Mouse (Mus musculus) bone marrow macrophage, adult 2 months (primary cell): ENCODE results near the gene Dhx37. TPM values are rescaled to one million over a fixed set of nuclear protein-coding genes. Genes with fewer than 3 reads are reported as not detected.

Experiments
- H3K27ac ChIP-seq: 2 replicates; pipeline ENCODE4 v1.5.1; 2012; ENCODE audit warnings: low read depth, low read length; ENCODE audit not compliant: insufficient read depth
- H3K4me1 ChIP-seq: 2 replicates; pipeline ENCODE4 v1.6.1; 2012; ENCODE audit warnings: low read length; ENCODE audit not compliant: control insufficient read depth, insufficient read depth
- H3K4me3 ChIP-seq: 2 replicates; pipeline ENCODE4 v1.5.1; 2012; ENCODE audit warnings: mild to moderate bottlenecking, low read length, moderate library complexity; ENCODE audit not compliant: insufficient read depth
- CTCF ChIP-seq: IDR thresholded peaks from 2 replicates; pipeline ENCODE4 v1.5.1; 2012; ENCODE audit warnings: low read depth, mild to moderate bottlenecking, low read length, moderate library complexity
- POLR2A ChIP-seq: IDR thresholded peaks from 2 replicates; pipeline ENCODE4 v1.6.1; 2012; ENCODE audit warnings: mild to moderate bottlenecking, low read depth, low read length, borderline replicate concordance
- polyA plus RNA-seq: library from polyadenylated mRNA; stranded (reverse); fragments of >200 nt; gene quantifications from 2 replicates; pipeline ENCODE4 v1.2.4, GENCODE M21; 2012; ENCODE audit not compliant: missing spikeins, insufficient read depth, insufficient read length

The Dhx37 gene
- polyA plus RNA-seq, 1 experiment, result 13.1 TPM

- Histone ChIP-seq H3K4me3 (peak overlapping the region; percentile 0; the same call in 1 of the 2 replicates), H3K27ac (peak overlapping the region; percentile 69), H3K4me1 (peaks cover 19% of the 10 kb centered on the region)
- TF ChIP-seq POLR2A, result no peak
- TF ChIP-seq CTCF, result no peak
These were observed 25.9 kb downstream of the Dhx37 start for GRCm38 (mm10) chr5:125407910-125408575.

- peak overlapping the region; percentile 92 for H3K27ac ChIP-seq
- peak overlapping the region; percentile 61 for H3K4me3 ChIP-seq
- TF ChIP-seq CTCF (no peak), POLR2A (no peak)
- H3K4me1 ChIP-seq, result peaks cover 25% of the 10 kb centered on the region
These were observed 26.7 kb downstream of the Dhx37 start for GRCm38 (mm10) chr5:125407020-125407830.

DNA sequence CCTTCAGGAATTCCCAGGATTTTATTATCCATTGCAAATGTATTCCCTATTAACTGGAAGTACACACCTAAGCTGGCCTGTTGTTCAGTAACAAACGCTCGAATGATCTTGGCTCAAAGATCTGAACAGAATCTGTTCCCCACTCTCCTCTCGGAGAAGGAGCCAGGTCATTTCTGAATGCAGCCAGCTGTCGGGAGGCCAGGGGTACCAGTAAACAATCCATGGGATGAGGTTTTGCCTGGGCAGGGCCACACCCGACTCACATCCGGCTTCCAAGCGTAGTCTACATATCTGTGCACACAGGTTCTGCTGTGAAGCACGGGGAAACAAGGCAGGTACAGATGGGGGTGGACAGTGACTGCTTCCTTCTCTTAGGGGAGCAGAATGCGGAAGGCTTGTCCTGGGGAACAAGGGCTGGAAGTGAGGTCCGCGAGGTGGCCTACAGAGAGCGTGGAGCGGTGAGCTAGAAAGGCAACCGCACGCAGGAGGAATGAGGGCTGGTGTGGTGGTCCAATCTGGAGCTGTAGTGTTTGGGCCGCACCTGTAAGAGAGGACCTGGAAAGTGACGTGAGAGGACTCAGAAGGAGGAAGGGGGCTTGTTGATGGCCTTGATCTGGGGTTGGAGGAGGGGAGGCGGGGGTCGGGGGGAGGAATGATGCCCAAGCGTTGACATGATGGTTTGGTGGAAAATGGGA is 27.5 kb downstream of the Dhx37 start:
- TF ChIP-seq CTCF, result no peak
- TF ChIP-seq POLR2A, result no peak
- Histone ChIP-seq H3K4me1 (peaks cover 25% of the 10 kb centered on the region), H3K4me3 (peak overlapping the region; percentile 61), H3K27ac (peak overlapping the region; percentile 92)

- Histone ChIP-seq H3K4me1 (peaks cover 30% of the 10 kb centered on the region), H3K27ac (peak overlapping the region; percentile 94), H3K4me3 (peak overlapping the region; percentile 61)
- TF ChIP-seq CTCF, result no peak
- TF ChIP-seq POLR2A, result no peak
These were observed 28.2 kb downstream of the Dhx37 start for GRCm38 (mm10) chr5:125405546-125406248.

DNA sequence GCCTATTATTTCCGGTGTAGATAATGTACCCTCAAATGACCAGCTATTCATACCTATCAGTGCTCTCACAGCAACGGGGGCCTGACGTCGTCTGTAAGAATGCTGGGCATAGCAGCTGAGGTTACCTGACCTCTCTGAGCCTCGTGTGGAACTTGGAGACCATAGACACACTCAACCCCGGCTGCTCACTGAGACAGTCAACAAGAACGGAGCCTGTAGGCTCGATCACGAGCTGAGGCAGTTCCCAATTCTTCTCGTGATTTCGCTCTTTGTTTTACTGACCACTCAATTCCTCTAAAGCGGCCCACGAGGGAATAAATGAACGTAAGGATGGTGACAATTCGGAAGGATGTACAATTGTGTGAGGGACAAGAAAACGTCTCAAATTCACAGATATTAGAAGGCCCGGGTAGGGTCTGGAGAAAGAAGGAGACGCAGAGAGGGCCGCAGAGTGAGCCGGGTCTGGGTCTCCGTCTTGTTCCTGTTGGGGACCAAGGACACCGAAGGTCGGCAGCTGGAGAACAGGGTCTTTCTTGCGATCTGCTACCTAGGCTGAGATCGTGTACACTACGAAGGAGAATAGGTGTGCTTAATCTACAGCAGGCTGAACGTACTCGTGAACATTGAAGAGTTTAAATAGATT is 28.9 kb downstream of the Dhx37 start:
- peaks cover 30% of the 10 kb centered on the region for H3K4me1 ChIP-seq
- peak overlapping the region; percentile 94 for H3K27ac ChIP-seq
- TF ChIP-seq POLR2A (no peak), CTCF (no peak)
- peak overlapping the region; percentile 59 for H3K4me3 ChIP-seq

DNA sequence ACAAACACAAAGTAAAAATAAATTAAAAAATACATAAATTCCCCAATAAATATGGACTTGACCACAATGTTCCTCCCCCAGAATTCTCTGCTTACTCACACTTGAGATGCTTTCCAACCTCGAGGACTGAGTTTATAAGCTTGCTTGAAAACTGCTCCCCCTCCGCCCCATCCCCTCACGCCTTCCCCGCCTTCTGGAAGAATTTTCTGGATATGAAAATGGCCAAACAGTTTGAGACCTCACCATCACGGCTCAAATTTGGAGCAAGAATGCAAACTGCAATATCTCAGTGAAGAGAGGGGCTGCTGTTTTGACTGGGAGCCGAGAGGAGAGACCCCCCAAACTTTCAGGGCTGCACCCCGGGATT is 29.4 kb downstream of the Dhx37 start:
- no peak for TF ChIP-seq POLR2A
- no peak for TF ChIP-seq CTCF
- Histone ChIP-seq H3K4me1 (peaks cover 30% of the 10 kb centered on the region), H3K27ac (peak overlapping the region; percentile 94), H3K4me3 (peak overlapping the region; percentile 59)

- peaks cover 30% of the 10 kb centered on the region for H3K4me1 ChIP-seq
These were observed 30.1 kb downstream of the Dhx37 start for GRCm38 (mm10) chr5:125403481-125404465.

DNA sequence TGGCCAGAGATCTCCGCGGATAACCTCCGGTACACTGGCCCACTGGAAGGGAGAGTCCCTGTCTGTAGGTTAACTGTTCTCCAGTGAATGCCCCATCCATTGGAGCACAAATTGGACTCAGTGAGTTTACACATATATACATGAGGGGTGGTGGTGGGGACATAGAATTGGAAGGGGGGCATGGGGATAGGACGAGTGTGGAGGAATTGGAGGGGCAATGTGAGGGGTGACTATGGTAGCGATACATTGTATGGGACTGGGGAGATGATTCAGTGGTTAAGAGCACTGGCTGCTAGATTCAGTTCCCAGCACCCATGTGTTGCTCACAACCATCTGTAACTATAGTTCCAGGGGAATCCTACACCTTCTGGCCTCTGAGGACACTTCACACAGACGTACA is 30.9 kb downstream of the Dhx37 start:
- H3K4me3 ChIP-seq, result no peak overlapping the region
- no peak overlapping the region for H3K27ac ChIP-seq
- H3K4me1 ChIP-seq, result peaks cover 24% of the 10 kb centered on the region
- no peak for TF ChIP-seq CTCF
- TF ChIP-seq POLR2A, result no peak

More at GRCm38 (mm10) chr5:125403481-125404465, 30.1 kb downstream of the Dhx37 start:
- H3K27ac ChIP-seq, result peak overlapping the region; percentile 23
- TF ChIP-seq CTCF (no peak), POLR2A (no peak)
- H3K4me3 ChIP-seq, result peak overlapping the region; percentile 14; the same call in 1 of the 2 replicates
